Mouse (Mus musculus) lung, postnatal 25 days (tissue): ENCODE results near the gene Naf1.

Experiments
- DNase-seq: peaks from one replicate; pipeline ENCODE4 v3.0.0; 2022; ENCODE audit warnings: low spot score

Naf1 gene

GRCm38 (mm10) chr8:66860023-66860422 lies at the start of gene Naf1:
TSS of gene Naf1 (plus strand) at chr8:66860217.
- DNase-seq, result peak; percentile 94

- DNase-seq, result peak; percentile 8
Observed at GRCm38 (mm10) chr8:66860921-66861588, 1.0 kb downstream of the Naf1 start.

- no peak for DNase-seq
Observed at GRCm38 (mm10) chr8:66861589-66862500, 1.8 kb downstream of the Naf1 start.

- DNase-seq, result no peak
Observed at GRCm38 (mm10) chr8:66863761-66864160, 3.7 kb downstream of the Naf1 start.

DNA sequence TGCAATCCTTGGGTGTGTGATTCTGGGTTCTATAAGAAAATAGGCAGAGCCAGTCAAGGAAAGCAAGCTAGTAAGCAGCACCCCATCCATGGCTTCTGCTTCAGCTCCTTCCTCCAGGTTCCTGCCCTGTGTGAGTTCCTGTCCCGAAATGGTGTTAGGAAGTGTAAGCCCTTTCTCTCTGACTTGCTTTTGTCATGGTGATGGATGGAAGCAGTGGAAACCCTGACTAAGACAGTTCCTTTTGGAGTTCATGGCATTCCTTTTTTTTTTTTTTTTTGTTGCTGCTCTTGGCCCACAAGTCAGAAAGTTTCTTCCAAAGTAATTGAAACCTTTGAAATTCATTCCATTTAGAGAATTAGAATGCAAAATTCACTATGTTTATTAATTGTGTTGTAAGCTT lies 5.1 kb downstream of the Naf1 start:
- no peak for DNase-seq

GRCm38 (mm10) chr8:66867679-66868078 lies 7.7 kb downstream of the Naf1 start:
- no peak for DNase-seq

DNA sequence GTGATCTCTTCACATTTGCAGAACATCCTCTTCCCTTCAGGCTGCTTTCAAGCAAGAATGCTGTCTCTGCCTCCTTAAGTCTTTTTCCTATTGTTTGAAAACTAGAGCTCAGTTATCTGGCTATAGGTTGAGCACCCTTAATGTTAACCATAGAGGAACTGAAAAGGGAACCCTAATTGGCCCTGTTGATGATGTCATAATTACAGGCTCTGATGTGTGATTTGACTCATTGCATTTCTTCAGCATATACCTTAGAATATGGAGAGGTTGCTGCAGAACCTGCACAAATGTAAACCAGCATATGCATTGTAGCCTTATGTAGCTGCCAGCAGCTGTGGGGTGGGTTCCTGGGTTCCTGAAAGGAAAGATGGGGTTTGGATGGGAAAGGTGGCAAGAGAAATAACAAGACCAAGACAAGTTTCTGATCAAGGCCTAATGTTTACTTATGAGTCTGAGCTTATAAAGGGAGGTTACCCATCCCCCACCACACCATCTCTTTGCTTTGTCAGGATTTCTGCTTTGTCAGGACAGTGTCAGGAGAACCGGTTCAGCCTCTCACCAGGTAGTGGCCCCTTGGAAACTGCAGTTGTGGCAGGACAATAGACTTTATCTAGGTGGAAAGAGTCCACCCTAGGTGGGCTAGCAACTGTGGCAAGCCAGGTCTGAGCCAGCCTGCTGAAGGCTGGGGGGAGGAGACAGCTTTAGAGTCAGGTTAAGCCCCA lies 9.4 kb downstream of the Naf1 start:
- no peak for DNase-seq

- no peak for DNase-seq
Observed at GRCm38 (mm10) chr8:66883866-66884265, 23.8 kb downstream of the Naf1 start.

- DNase-seq, result no peak
Observed at GRCm38 (mm10) chr8:66891879-66892278, 31.9 kb downstream of the Naf1 start.

- no peak for DNase-seq
Observed at GRCm38 (mm10) chr8:66905000-66905399, 45.0 kb downstream of the Naf1 start.

DNA sequence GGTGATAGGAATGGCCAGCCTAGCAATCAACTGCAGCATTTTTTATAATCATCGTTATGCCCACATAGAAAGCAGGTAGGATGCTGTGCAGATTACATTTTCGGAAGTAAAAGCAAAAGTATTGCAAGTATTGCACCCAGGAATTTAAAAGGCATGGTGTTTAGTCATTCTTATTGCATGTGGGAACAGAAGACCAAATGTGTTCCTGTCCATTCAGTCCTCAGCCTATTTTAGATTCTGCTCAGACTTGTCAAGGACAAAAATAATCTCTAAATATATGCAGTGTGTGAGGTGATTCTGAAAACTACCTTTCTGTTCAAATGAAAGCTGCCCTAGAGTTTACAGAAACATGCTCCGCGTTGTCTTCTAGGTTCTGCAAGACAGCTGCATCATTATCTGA lies 45.5 kb downstream of the Naf1 start:
- DNase-seq, result no peak

GRCm38 (mm10) chr8:66906116-66906515 lies 46.1 kb downstream of the Naf1 start:
- DNase-seq, result no peak

DNA sequence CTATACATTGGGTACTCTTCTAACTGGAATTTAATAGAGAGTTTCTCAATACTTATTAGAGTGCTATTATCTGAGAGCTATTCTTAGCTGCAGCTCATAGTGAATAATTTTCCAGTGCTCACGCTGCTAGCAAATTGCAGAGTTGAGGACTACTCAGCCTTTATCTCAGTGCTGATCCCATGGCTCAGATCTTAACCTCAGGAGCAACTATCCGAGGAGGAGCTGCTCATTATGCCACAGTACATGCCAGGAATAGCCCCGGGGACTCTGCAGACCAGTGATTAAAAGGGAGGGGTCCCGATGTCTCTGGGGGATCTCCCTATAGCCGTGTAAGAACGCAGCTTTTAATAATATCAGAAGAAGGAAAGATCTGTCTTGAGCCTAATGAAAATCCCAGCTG lies 50.7 kb downstream of the Naf1 start:
- DNase-seq, result no peak

DNA sequence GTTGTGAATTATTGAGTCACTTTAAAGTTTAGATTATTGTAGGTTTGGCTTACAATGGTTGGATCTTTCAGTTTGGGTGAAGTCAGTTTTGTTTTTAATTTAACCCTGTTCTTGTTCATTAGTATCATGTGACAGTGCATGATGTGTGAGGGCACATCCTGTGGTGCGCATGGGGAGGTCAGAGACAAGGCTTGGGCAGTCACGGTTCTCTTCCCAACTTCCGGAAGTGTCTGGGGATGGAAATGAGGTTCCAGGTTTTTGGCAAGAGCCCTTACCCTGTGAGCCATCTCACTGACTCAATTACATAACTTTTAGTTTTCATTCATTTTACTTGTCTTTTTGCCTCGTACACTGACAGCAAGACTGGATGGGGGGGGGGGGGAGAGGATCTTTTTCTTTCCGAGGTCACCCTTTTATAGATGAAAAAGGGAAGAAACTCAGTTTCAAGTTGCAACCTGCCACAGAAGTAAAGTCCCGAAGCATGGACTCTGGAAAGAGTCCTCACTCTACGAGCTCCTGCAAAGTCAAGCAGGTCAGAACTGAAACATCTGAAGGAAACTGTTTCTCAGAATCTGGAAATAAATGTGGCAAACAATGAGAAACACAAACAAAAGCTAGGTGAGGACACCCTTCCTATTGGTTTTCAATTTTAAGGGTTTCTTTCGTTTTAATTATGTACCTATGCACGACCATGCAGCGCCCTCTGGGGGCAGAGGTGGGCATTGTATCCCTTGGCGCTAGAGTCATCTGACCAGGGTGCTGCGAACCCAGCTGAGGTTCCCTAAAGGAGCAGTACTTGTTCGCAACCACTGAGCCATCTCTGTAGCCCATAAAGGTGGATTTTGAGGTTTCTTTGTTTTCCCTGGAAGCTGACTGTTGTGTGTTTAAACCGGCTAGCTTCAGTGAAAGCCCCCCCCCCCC lies 53.9 kb downstream of the Naf1 start:
- peak; percentile 18 for DNase-seq

GRCm38 (mm10) chr8:66916056-66916455 lies 56.0 kb downstream of the Naf1 start:
- DNase-seq, result no peak

DNA sequence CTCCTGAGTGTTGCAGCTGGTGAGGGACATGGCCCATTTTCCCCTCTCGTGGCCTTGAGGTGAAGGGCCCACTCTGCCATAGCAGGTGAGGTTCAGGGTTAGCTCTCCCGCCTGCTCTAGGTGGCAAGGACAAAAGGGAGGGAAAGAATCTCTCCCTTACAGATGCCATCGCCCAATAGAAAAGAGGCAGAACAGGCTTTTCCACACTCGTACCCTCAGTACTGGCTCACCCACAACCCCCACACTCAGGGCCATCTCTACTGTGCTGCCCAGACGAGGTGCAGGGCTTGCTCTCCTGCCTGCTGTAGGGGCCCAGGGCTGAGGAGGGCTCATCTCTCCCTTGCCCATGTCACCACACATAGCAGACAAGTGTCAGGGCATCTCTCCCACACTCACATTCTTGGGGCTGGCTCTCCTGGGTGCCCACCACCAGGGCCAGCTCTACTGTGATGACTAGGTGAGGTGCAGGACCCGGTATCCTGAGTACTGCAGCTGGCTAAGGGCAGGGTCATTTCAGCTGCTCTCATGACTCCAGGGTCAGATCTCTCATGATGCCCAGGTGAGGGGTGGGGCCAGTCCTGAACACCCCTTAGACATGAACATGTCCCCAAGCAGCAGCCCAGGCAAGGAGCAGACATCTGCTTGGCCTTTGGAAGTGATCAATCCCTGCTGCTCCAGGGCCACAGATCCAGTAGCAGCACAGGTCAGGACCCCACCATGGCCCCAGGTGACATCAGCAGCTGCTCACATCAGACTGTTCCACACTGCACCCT lies 57.9 kb downstream of the Naf1 start:
- no peak for DNase-seq

- no peak for DNase-seq
Observed at GRCm38 (mm10) chr8:66918471-66918870, 58.5 kb downstream of the Naf1 start.

DNA sequence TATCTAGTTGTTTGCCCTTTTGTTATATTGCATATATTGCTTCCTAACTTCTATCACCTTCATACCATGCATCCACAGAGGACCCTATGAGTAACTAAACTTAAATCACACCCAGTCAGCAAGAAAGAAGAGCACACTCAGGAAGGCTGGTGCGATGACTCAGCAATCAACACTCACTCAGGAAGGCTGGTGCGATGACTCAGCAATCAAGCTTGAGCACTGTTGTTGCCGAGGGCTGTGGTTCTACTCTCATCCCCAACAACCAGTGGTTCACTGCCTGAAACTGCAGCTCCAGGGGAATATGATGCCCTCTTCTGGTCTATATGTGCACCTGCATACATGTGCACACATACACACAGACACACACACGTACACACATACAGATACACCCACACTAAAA lies 73.7 kb downstream of the Naf1 start:
- DNase-seq, result no peak

DNA sequence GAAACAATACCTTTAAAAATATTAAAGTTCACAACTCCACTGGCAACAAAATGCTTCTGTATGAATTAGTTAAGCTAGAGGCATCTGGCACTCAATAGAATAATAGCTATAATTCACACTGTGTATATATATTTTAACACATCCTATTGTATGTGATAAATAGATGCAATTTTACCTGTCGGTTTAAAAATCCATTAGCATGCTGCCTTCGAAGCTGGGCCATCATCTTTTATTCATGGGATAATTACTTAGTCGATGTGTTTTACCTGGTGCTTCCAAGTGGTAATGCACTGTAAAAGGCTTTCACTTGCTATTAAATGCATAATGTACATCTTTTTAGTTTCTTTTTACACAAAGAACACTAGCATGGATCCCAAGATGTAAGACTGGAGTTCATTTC lies 76.2 kb downstream of the Naf1 start:
- DNase-seq, result no peak
